Mouse (Mus musculus): ENCODE measurements around the gene Bcl2l13.

- no peak for TF ChIP-seq POLR2A (IDR thresholded peaks at IDR 0.05; ENCODE audit: insufficient read length, low read depth)
- TF ChIP-seq MAX (IDR thresholded peaks at IDR 0.05; ENCODE audit: low read depth) = no peak
- no peak for TF ChIP-seq POLR2AphosphoS2 (IDR thresholded peaks at IDR 0.05; ENCODE audit: insufficient read length, low read depth)
- TF ChIP-seq E2F4 (IDR thresholded peaks at IDR 0.05; ENCODE audit: insufficient read depth) = no peak
- no peak for TF ChIP-seq USF1 (IDR thresholded peaks at IDR 0.05; ENCODE audit: low read depth)
- no peak for TF ChIP-seq TCF12 (IDR thresholded peaks at IDR 0.05; ENCODE audit: insufficient read depth, poor library complexity, severe bottlenecking)
- TF ChIP-seq SRF (IDR thresholded peaks at IDR 0.05; ENCODE audit: control insufficient read depth, insufficient read length, low read depth) = no peak
Measured at GRCm38 (mm10) chr6:120858217-120858711, 22.3 kb downstream of the Bcl2l13 start.

Data from myocyte (in vitro differentiated cells).